Mouse (Mus musculus): ENCODE results near the gene Nfkbid.

DNA sequence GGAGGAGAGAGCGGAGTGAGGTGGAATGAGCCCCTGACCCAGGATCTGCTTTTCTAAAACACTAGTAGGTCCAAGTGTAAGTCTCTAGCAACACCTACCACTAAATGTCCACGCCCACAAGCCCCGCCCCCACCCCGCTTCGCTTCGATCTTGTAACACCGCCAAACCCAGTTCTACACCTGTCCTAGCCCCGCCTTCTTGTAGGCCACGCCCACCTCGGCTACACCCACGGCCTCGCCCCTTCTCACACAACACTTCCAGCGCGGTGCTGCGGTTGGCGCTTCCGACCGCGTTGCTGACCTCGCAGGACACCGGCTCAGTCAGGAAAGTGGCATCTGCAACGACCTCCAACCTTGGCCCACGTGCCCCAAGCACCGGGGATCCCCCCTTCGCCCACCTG lies 32.2 kb downstream of the Nfkbid start:
- TF ChIP-seq CTCF (IDR thresholded peaks at IDR 0.05; ENCODE audit: low read depth) (no peak), EP300 (IDR thresholded peaks at IDR 0.05; ENCODE audit: low read depth) (no peak)

Measured in heart, postnatal 0 days (tissue).